Mouse (Mus musculus) adrenal gland, postnatal 25 days (tissue): ENCODE results near the gene Matn1. TPM values are rescaled to one million over a fixed set of nuclear protein-coding genes. Genes with fewer than 3 reads are reported as not detected.

Experiments used
- DNase-seq: peaks from one replicate; pipeline ENCODE4 v3.0.0; 2021; ENCODE audit warnings: mixed read lengths
- total RNA-seq: library from RNA; stranded (reverse); gene quantifications from 2 replicates; pipeline ENCODE4 v1.2.3, GENCODE M21; 2021

Matn1 gene
- total RNA-seq, 1 experiment from 2014 or later: not detected

DNA sequence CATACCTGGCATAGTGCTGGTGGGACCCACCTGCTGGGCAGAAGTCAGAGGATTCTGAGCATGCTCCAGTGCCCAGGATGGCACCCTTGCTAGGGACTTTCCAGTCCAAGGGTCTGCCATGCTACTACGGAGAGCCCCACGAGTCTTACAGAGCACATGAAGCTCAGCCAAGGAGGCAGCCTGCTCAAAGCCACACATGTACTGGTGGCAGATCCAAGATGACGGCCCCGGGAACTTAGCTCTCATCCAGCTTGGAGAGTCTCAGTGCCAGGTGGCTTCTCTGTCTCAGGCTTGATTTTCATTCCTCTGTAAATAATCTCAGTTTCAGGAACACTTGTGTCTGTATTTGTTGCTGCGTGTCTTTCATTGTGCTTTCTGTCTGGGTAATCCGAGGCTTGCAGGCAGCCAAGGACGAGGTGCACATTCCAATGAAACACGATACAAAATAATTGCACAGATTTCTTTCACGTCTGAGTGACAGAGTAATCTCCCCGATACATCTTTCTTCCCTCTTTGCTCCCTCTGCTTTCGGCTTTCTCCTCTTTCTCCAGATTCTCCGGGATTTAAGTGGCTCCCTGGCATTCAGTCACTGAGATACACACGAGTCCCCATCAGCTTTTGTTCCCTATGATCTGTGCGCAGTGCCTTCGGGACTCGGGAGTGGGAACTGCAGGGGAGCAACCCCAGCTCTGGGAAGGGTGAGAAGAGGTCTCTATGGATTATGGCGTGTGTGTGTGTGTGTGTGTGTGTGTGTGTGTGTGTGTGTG, 40.4 kb downstream of the Matn1 start:
- DNase-seq: no peak

- DNase-seq: no peak
Measured at GRCm38 (mm10) chr4:130987046-130987445, 42.9 kb downstream of the Matn1 start.

DNA sequence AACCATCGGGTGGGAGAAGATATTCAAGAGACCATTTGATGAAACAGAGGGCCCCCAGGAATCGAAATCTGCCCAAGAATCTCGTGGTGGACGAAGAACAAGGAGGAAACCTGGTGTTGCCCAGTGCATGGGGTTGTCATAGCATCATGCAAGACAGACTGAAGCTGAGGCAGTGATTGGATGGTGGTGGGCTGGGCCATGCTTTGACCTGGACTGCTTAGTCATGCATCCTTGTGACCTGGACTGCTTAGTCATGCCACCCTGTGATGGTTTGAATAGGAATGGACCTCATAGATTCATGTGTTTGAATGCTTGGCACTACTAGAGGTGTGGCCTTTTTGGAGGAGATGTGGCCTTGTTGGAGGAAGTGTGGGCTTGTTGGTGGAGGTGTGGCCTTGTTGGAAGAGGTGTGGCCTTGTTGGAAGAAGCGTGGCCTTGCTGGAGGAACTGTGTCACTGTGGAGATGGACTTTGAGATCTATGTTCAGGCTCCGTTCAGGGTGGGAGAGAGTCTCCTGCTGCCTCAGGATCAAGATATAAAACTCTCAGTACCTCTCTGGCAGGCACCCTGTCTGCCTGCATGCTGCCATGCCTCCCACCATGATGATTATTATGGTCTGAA, 44.1 kb downstream of the Matn1 start:
- DNase-seq: no peak

DNA sequence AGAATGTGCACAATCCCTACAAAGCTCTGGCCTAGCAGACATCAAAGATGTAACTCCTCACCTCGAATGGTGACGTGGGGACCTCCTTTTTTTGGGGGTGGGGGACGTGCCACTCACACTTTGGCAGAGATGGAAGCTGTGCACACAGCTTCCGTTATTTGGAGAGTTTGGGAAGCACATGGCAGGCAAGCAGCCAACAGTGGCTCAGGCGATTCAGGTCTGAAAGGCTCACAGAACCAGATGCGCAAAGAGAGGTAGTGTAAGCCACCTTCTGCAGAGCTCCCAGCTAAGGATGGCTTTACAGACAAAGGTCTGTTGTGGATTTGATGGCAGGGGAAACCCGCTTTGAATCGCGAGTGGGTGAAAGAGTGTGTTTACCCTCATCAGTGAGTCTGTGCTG, 45.0 kb downstream of the Matn1 start:
- DNase-seq: no peak

GRCm38 (mm10) chr4:130990966-130991365, 46.8 kb downstream of the Matn1 start:
- no peak for DNase-seq

GRCm38 (mm10) chr4:130994556-130994955, 50.4 kb downstream of the Matn1 start:
- no peak for DNase-seq

DNA sequence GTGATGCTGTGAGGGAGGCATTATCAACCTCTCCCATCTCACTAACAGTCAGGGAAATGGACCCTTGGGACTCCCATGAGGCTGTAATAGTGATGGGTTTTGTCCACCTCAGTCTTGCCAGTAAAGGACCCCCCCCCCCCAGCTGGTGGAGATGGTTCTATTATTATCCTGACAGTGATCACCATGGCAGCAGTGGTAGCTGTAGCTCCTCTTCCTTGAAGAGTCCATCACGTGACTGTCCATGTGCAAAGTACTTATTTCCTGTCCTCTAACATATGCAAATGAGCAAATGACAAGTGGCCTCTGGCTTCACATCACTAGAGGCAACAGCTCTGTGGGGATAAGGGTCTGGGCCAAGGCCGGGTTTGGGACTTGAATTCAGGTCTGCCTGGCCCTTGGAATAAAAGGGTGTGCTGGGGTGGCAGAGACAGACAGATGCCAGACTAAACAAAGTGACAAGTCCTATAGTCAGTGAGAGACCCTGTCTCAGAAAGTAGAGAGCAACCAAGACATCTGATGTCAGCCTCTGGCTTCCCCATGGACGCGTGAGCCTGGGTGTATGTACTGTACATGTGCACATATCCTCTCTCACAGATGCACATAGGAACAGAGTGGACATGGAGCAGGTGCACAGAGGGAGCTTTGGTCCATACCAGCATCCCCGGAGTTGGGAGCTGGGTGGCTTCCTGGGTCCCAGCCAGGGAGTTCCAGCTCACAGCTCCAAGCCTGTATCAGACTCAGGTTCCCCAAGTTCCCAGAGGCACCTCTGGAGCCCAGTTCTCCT, 55.8 kb downstream of the Matn1 start:
- DNase-seq: no peak

DNA sequence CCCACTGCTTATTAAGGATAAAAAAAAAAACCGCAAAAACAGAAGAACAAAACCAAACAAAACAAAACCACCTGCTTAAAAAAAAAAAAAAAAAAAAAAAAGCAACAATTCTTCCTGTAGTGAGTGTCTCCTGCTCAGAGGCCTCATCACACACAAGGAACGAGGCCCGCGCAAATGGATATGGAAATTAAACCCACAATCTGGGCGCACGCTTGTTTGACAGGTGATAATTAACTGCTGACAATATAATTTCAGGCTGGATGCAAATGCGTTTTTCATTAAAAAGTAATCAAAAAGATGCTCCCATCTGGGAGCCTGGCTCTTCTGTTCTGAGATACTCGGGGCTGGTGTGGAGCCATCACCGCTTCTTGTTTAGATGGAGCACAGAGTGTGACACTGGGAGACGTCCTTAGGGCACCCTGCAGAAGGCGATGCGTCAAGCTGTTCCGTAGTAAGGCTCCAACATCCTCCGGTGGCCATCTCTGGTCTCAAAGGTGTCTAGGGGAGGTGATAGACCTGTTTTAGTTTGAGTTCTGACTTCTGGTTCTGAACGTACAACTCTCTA, 56.5 kb downstream of the Matn1 start:
- DNase-seq: no peak

Other genes starting within 250 kb of the Matn1 start
- gene Sdc3, start 151.8 kb upstream of the Matn1 start, total RNA-seq: 425 and 496 TPM in 2 replicates
- gene Laptm5, start 31.3 kb upstream of the Matn1 start, total RNA-seq: 12.1 and 13.6 TPM in 2 replicates